Mouse (Mus musculus) testis, postnatal 14 days (tissue): ENCODE data around the gene Prr11.

Source experiments
- DNase-seq: peaks from one replicate; pipeline ENCODE4 v3.0.0; 2021; ENCODE audit warnings: low spot score

Gene Prr11

GRCm38 (mm10) chr11:87046968-87047367 is 61.5 kb downstream of the Prr11 start:
- no peak for DNase-seq

GRCm38 (mm10) chr11:87043052-87043451 is 65.5 kb downstream of the Prr11 start:
- no peak for DNase-seq

GRCm38 (mm10) chr11:87039307-87039963 is 69.1 kb downstream of the Prr11 start:
- no peak for DNase-seq
